Mouse (Mus musculus) myocyte (in vitro differentiated cells): Measurements from ENCODE around the gene Zfp985. TPM values are rescaled to one million over a fixed set of nuclear protein-coding genes. Genes with fewer than 3 reads are reported as not detected.
"Not testable (repeated sequence)": the region's sequence is repeated elsewhere in the genome, so short reads cannot be mapped to it uniquely, and the experiment has no call there.

Experiments
- H3K27me3 ChIP-seq: one replicate; pipeline ENCODE4 v1.6.1; 2011; ENCODE audit not compliant: control insufficient read depth, insufficient read depth, insufficient read length
- H3K36me3 ChIP-seq: one replicate; pipeline ENCODE4 v1.6.1; 2011; ENCODE audit not compliant: control insufficient read depth, insufficient read depth
- H3K4me2 ChIP-seq: one replicate; pipeline ENCODE4 v1.6.1; 2011; ENCODE audit warnings: low read depth, control low read depth
- H3K4me3 ChIP-seq: one replicate; pipeline ENCODE4 v1.5.1; 2011; ENCODE audit warnings: mild to moderate bottlenecking, control low read depth, moderate library complexity
- H3K79me2 ChIP-seq: one replicate; pipeline ENCODE4 v1.6.1; 2011; ENCODE audit not compliant: control insufficient read depth, insufficient read depth
- H3ac ChIP-seq: one replicate; pipeline ENCODE4 v1.6.1; 2011; ENCODE audit not compliant: control insufficient read depth, insufficient read length
- CEBPB ChIP-seq: IDR thresholded peaks from 2 replicates; pipeline ENCODE4 v1.6.1; 2011; ENCODE audit warnings: mild to moderate bottlenecking, moderate library complexity; ENCODE audit not compliant: poor library complexity, insufficient read depth, severe bottlenecking
- E2F4 ChIP-seq: IDR thresholded peaks from one replicate; pipeline ENCODE4 v1.6.1; 2011; ENCODE audit warnings: mild to moderate bottlenecking, control low read depth, moderate library complexity; ENCODE audit not compliant: insufficient read depth
- MAX ChIP-seq: IDR thresholded peaks from one replicate; pipeline ENCODE4 v1.6.1; 2011; ENCODE audit warnings: low read depth, mild to moderate bottlenecking, control low read depth
- MYOD1 ChIP-seq, 3 experiments: IDR thresholded peaks; one replicate each; pipeline ENCODE4 v1.6.1; 2011; ENCODE audit warnings: control low read depth in 2 of 3, low read depth in 2 of 3, mild to moderate bottlenecking in 2 of 3, moderate library complexity in 1 of 3; ENCODE audit not compliant: insufficient read length in 2 of 3, control insufficient read depth in 1 of 3
- MYOG ChIP-seq, 3 experiments: IDR thresholded peaks; one replicate each; pipeline ENCODE4 v1.6.1; 2011; ENCODE audit warnings: control low read depth in 2 of 3, low read depth in 2 of 3, mild to moderate bottlenecking in 2 of 3; ENCODE audit not compliant: insufficient read length in 2 of 3, control insufficient read depth in 1 of 3, insufficient read depth in 1 of 3
- POLR2A ChIP-seq: IDR thresholded peaks from one replicate; pipeline ENCODE4 v1.6.1; 2011; ENCODE audit warnings: low read depth, mild to moderate bottlenecking, control low read depth, moderate library complexity; ENCODE audit not compliant: insufficient read length
- POLR2AphosphoS2 ChIP-seq: IDR thresholded peaks from one replicate; pipeline ENCODE4 v1.6.1; 2011; ENCODE audit warnings: low read depth, control low read depth; ENCODE audit not compliant: insufficient read length
- REST ChIP-seq: IDR thresholded peaks from one replicate; pipeline ENCODE4 v1.6.1; 2011; ENCODE audit warnings: mild to moderate bottlenecking, control low read depth, moderate library complexity; ENCODE audit not compliant: insufficient read depth, insufficient read length
- SRF ChIP-seq: IDR thresholded peaks from one replicate; pipeline ENCODE4 v1.6.1; 2011; ENCODE audit warnings: low read depth; ENCODE audit not compliant: control insufficient read depth, insufficient read length
- TCF12 ChIP-seq: IDR thresholded peaks from one replicate; pipeline ENCODE4 v1.6.1; 2011; ENCODE audit warnings: mild to moderate bottlenecking, control low read depth; ENCODE audit not compliant: poor library complexity, insufficient read depth, severe bottlenecking
- TCF3 ChIP-seq: IDR thresholded peaks from one replicate; pipeline ENCODE4 v1.6.1; 2011; ENCODE audit warnings: low read depth, control low read depth; ENCODE audit not compliant: insufficient read length
- USF1 ChIP-seq: IDR thresholded peaks from one replicate; pipeline ENCODE4 v1.6.1; 2011; ENCODE audit warnings: low read depth, mild to moderate bottlenecking, control low read depth, moderate library complexity
- polyA plus RNA-seq: library from polyadenylated mRNA; unstranded; fragments of >200 nt; fragmentation: generic; extraction: Trizol; gene quantifications from one replicate; pipeline ENCODE4 v1.2.1, GENCODE M21; 2012; ENCODE audit warnings: missing spikeins

The Zfp985 gene
- polyA plus RNA-seq, 1 experiment, result 0.97 TPM

GRCm38 (mm10) chr4:147565426-147566220 lies 12.5 kb downstream of the Zfp985 start:
- Histone ChIP-seq H3K4me2 (no peak overlapping the region), H3K79me2 (no peaks in the 10 kb centered on the region)

GRCm38 (mm10) chr4:147571156-147571555 lies 18.1 kb downstream of the Zfp985 start:
- H3K4me2 ChIP-seq, H3K27me3 ChIP-seq, H3K4me3 ChIP-seq, H3K36me3 ChIP-seq, H3K79me2 ChIP-seq, H3ac ChIP-seq: not testable (repeated sequence)

More at GRCm38 (mm10) chr4:147565426-147566220, 12.5 kb downstream of the Zfp985 start:
- no peaks in the 10 kb centered on the region for H3K27me3 ChIP-seq
- no peaks in the 10 kb centered on the region for H3K36me3 ChIP-seq
- H3K4me3 ChIP-seq, result no peak overlapping the region
- no peak overlapping the region for H3ac ChIP-seq
- TF ChIP-seq TCF12 (no peak), CEBPB (no peak), E2F4 (no peak), MYOD1 (IDR thresholded peaks at IDR 0.05; ENCODE audit: control insufficient read depth in 1 of 3, insufficient read length in 2 of 3, low read depth in 2 of 3) (no peak), POLR2A (no peak), USF1 (no peak), MAX (no peak), SRF (no peak), POLR2AphosphoS2 (no peak), TCF3 (no peak), MYOG (IDR thresholded peaks at IDR 0.05; ENCODE audit: control insufficient read depth in 1 of 3, insufficient read depth in 1 of 3, insufficient read length in 2 of 3, low read depth in 2 of 3) (no peak), REST (no peak)

GRCm38 (mm10) chr4:147579371-147579770 lies 26.3 kb downstream of the Zfp985 start:
- H3K4me3 ChIP-seq, H3ac ChIP-seq, H3K27me3 ChIP-seq, H3K79me2 ChIP-seq, H3K36me3 ChIP-seq, H3K4me2 ChIP-seq: not testable (repeated sequence)

GRCm38 (mm10) chr4:147586511-147587473 lies 33.7 kb downstream of the Zfp985 start:
- Histone ChIP-seq H3K36me3 (no peaks in the 10 kb centered on the region), H3ac (no peak overlapping the region), H3K4me3 (no peak overlapping the region), H3K79me2 (no peaks in the 10 kb centered on the region), H3K27me3 (no peaks in the 10 kb centered on the region), H3K4me2 (no peak overlapping the region)
- TF ChIP-seq MAX (no peak), USF1 (no peak), REST (no peak), TCF3 (no peak), POLR2AphosphoS2 (no peak), TCF12 (no peak), CEBPB (no peak), SRF (no peak), E2F4 (no peak), MYOG (IDR thresholded peaks at IDR 0.05; ENCODE audit: control insufficient read depth in 1 of 3, insufficient read depth in 1 of 3, insufficient read length in 2 of 3, low read depth in 2 of 3) (no peak), POLR2A (no peak)

- H3K27me3 ChIP-seq, H3ac ChIP-seq, H3K4me2 ChIP-seq, H3K79me2 ChIP-seq, H3K36me3 ChIP-seq, H3K4me3 ChIP-seq: not testable (repeated sequence)
Measured at GRCm38 (mm10) chr4:147594630-147595029, 41.6 kb downstream of the Zfp985 start.
